In genomic region chr16:90040771-90041364, GRCm38 (mm10) we compare ENCODE assay signal across 9 mouse cellular contexts.
DNase-seq lines count a peak whose midpoint lies in the region; ATAC-seq and TF ChIP-seq lines count a peak whose summit lies in the region.
"Had no signal": no experiment of that assay in that cellular context is flagged by ENCODE, and none has a peak within 500 bp of the region (broad histone marks: within the 10 kb centered on the region; RNA-seq: fewer than 3 reads in every experiment).

No protein-coding gene starts in this region.

- peak; percentile 59; the same call in 1 of the 2 replicates for ATAC-seq in intestine, embryonic 15.5 days
- ATAC-seq in intestine, embryonic 16.5 days = no peak
- peak; percentile 43 for ATAC-seq in CD4-positive, CD25-positive, alpha-beta regulatory T cell, adult 4 months
- peak; percentile 77 for ATAC-seq in hindbrain, embryonic 16.5 days

- no peak for TF ChIP-seq POLR2A in olfactory bulb, adult 2 months (IDR thresholded peaks at IDR 0.05; ENCODE audit: insufficient read depth, low read depth, low read length)

- no peak overlapping the region for H3K27ac ChIP-seq in intestine, embryonic 15.5 days
- H3K27ac ChIP-seq in intestine, embryonic 16.5 days (ENCODE audit: low read length) = no peak overlapping the region
- no peak overlapping the region; the same call in 1 of the 2 replicates for H3K27ac ChIP-seq in hindbrain, embryonic 16.5 days (ENCODE audit: low read depth, low read length)
- H3K27ac ChIP-seq in olfactory bulb, adult 2 months (ENCODE audit: insufficient read depth, low read depth, low read length) = peak overlapping the region; percentile 76
- no peak overlapping the region for H3K27ac ChIP-seq in gastrocnemius, adult 2 months
- H3K27ac ChIP-seq: limb, embryonic 15.5 days had no signal

- H3K4me3 ChIP-seq in intestine, embryonic 15.5 days (replicated peaks) = no peak overlapping the region
- no peak overlapping the region for H3K4me3 ChIP-seq in intestine, embryonic 16.5 days (ENCODE audit: low read length)
- no peak overlapping the region for H3K4me3 ChIP-seq in hindbrain, embryonic 16.5 days (ENCODE audit: low read length)
- H3K4me3 ChIP-seq in olfactory bulb, adult 2 months (ENCODE audit: insufficient read depth, low read depth, low read length) = no peak overlapping the region
- H3K4me3 ChIP-seq in gastrocnemius, adult 2 months = no peak overlapping the region
- H3K4me3 ChIP-seq: limb, embryonic 15.5 days had no signal

- H3K4me1 ChIP-seq in intestine, embryonic 15.5 days (replicated peaks) = no peaks in the 10 kb centered on the region
- peaks cover 3% of the 10 kb centered on the region; the same call in 1 of the 2 replicates for H3K4me1 ChIP-seq in intestine, embryonic 16.5 days (ENCODE audit: control insufficient read depth, insufficient read depth, low read length)
- peaks cover 3% of the 10 kb centered on the region for H3K4me1 ChIP-seq in hindbrain, embryonic 16.5 days (ENCODE audit: control insufficient read depth, insufficient read depth, low read depth, low read length)
- H3K4me1 ChIP-seq in olfactory bulb, adult 2 months (ENCODE audit: control insufficient read depth, insufficient read depth, low read length) = peaks cover 39% of the 10 kb centered on the region

- WGBS in intestine, embryonic 15.5 days = 44% methylated on average over 8 of the region's 8 CpGs
- 48% methylated on average over 8 of the region's 8 CpGs for WGBS in intestine, embryonic 16.5 days
- 40% methylated on average over 8 of the region's 8 CpGs for WGBS in hindbrain, embryonic 16.5 days
- WGBS in olfactory bulb, adult 2 months = 30% methylated on average over 8 of the region's 8 CpGs

- no peak overlapping the region for H3K4me2 ChIP-seq in intestine, embryonic 15.5 days (replicated peaks)
- no peak overlapping the region for H3K4me2 ChIP-seq in intestine, embryonic 16.5 days (ENCODE audit: low read depth, low read length)
- H3K4me2 ChIP-seq in hindbrain, embryonic 16.5 days (ENCODE audit: low read length) = no peak overlapping the region
- H3K4me2 ChIP-seq: limb, embryonic 15.5 days had no signal

- no peaks in the 10 kb centered on the region for H3K9me3 ChIP-seq in intestine, embryonic 15.5 days
- H3K9me3 ChIP-seq in intestine, embryonic 16.5 days (ENCODE audit: control insufficient read depth, low read length) = no peaks in the 10 kb centered on the region
- H3K9me3 ChIP-seq in hindbrain, embryonic 16.5 days (ENCODE audit: control insufficient read depth, low read length) = no peaks in the 10 kb centered on the region
- H3K9me3 ChIP-seq: limb, embryonic 15.5 days had no signal

- no peaks in the 10 kb centered on the region for H3K27me3 ChIP-seq in intestine, embryonic 15.5 days (replicated peaks)
- H3K27me3 ChIP-seq in intestine, embryonic 16.5 days (replicated peaks; ENCODE audit: control insufficient read depth, insufficient read depth, low read length) = no peaks in the 10 kb centered on the region
- no peaks in the 10 kb centered on the region for H3K27me3 ChIP-seq in hindbrain, embryonic 16.5 days (replicated peaks; ENCODE audit: control insufficient read depth, insufficient read depth, low read length)
- H3K27me3 ChIP-seq: limb, embryonic 15.5 days had no signal

- no peak for TF ChIP-seq CTCF in olfactory bulb, adult 2 months (IDR thresholded peaks at IDR 0.05; ENCODE audit: insufficient read depth, low read depth, low read length)
- no peak for TF ChIP-seq CTCF in gastrocnemius, adult 2 months (IDR thresholded peaks at IDR 0.05)

- no peak overlapping the region for H3K9ac ChIP-seq in intestine, embryonic 15.5 days
- H3K9ac ChIP-seq in intestine, embryonic 16.5 days (ENCODE audit: low read depth, low read length) = no peak overlapping the region
- H3K9ac ChIP-seq in hindbrain, embryonic 16.5 days (ENCODE audit: low read depth, low read length) = no peak overlapping the region
- H3K9ac ChIP-seq: limb, embryonic 15.5 days had no signal

- DNase-seq in adrenal gland, postnatal 14 days = no peak
- DNase-seq in gastrocnemius, adult 2 months = no peak
- DNase-seq in spleen, adult 12 weeks (ENCODE audit: low spot score) = no peak

- no peaks in the 10 kb centered on the region for H3K36me3 ChIP-seq in intestine, embryonic 15.5 days
- H3K36me3 ChIP-seq in intestine, embryonic 16.5 days (ENCODE audit: control insufficient read depth, insufficient read depth, low read length) = no peaks in the 10 kb centered on the region
- H3K36me3 ChIP-seq in hindbrain, embryonic 16.5 days (ENCODE audit: control insufficient read depth, insufficient read depth, low read length) = no peaks in the 10 kb centered on the region
- H3K36me3 ChIP-seq: limb, embryonic 15.5 days had no signal

- intact Hi-C loops in gastrocnemius, adult 2 months (cut with DNase I) = no loop called here
